Mouse (Mus musculus) kidney, embryonic 16.5 days (tissue): ENCODE data around the gene Bag1. TPM values are rescaled to one million over a fixed set of nuclear protein-coding genes. Genes with fewer than 3 reads are reported as not detected.

Experiments
- ATAC-seq: fragments of 200-750 bp; cut with Nextera tagmentation; 2 replicates; pipeline ENCODE4 v1.8.0; 2017; ENCODE audit warnings: moderate TSS enrichment; ENCODE audit not compliant: low FRiP score, low TSS enrichment
- H3K27ac ChIP-seq: fragments of 300-500 bp; sonication (generic); 2 replicates; pipeline ENCODE4 v1.5.1; 2014; ENCODE audit warnings: low read length
- H3K27me3 ChIP-seq: fragments of 300-500 bp; sonication (generic); 2 replicates; pipeline ENCODE4 v1.6.1; 2014; ENCODE audit warnings: low read length, control low read depth, mixed read lengths; ENCODE audit not compliant: insufficient read depth
- H3K36me3 ChIP-seq: fragments of 300-500 bp; sonication (generic); 2 replicates; pipeline ENCODE4 v1.6.1; 2014; ENCODE audit warnings: low read length, control low read depth, mixed read lengths; ENCODE audit not compliant: insufficient read depth
- H3K4me1 ChIP-seq: fragments of 300-500 bp; sonication (generic); 2 replicates; pipeline ENCODE4 v1.6.1; 2014; ENCODE audit warnings: low read length, control low read depth, mixed read lengths; ENCODE audit not compliant: insufficient read depth
- H3K4me2 ChIP-seq: fragments of 300-500 bp; sonication (generic); replicated peaks from 2 replicates; pipeline ENCODE4 v1.6.1; 2014; ENCODE audit warnings: low read depth, low read length
- H3K4me3 ChIP-seq: fragments of 300-500 bp; sonication (generic); 2 replicates; pipeline ENCODE4 v1.5.1; 2014; ENCODE audit warnings: mild to moderate bottlenecking, low read length
- H3K9ac ChIP-seq: fragments of 300-500 bp; sonication (generic); replicated peaks from 2 replicates; pipeline ENCODE4 v1.6.1; 2014; ENCODE audit warnings: low read length
- H3K9me3 ChIP-seq: fragments of 300-500 bp; sonication (generic); 2 replicates; pipeline ENCODE4 v1.6.1; 2016; ENCODE audit warnings: low read length, control low read depth
- WGBS: fragments of 180-500 bp; shearing (Covaris S2); extraction: QIAGEN DNeasy Blood & Tissue Kit; methylation state at CpG from one replicate; pipeline ENCODE4 v1.1.7; 2014; 5-methylcytosine and 5-hydroxymethylcytosine counted together
- polyA plus RNA-seq: library from polyadenylated mRNA; unstranded; fragments of >200 nt; fragmentation: Nextera tagmentation; extraction: Ambion mirVana; gene quantifications from 2 replicates; pipeline ENCODE4 v1.2.1, GENCODE M21; 2015

Bag1 gene
- polyA plus RNA-seq, 1 experiment from 2014 or later = 210 TPM

DNA sequence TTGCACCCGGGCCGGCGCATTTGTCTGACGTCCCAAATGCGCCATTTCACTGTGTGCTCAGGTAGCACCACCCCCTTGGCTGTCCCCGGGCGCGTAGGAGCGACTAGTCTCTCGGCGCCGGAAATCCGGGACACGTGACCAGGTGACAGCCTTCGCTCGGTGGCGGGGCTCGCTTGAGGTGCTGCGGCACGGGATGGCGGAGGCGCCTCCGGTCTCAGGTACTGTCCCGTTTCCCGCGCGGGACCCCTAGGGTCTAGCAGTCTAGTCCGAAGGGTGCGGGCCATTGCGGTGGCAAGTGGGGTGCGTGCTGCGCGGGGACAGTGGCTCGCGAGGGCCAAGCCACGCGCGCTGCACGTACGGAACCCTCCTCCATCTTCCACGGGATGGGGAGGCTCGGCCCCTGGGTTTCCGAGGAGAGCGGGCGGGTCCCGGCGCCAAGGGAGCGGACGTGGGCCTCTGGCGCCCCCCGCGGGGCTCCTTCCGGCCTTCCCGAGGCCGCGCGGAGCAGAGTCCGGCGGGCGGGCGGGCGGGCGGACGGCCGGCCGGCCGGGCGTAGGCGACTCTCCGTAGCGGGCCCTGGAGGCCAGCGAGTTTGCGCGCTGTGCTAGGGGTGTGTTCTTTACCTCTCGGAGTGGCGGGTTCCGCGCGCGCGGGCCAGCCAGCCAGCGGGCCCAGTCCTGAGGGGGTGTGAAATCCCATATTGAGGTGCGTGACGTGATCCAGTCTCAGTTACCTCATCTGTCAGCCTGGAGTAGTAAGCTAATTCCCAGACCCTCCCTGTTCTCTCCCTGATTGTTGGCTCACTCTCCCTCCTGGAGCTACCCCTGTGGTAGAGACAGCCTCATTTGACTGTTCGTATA, 23.0 kb upstream of the Bag1 start, which contains the start of gene Nfx1:
TSS of gene Nfx1 (plus strand) at position 65 of the 860 bp plus-strand sequence.
- peaks cover 18% of the 10 kb centered on the region for H3K4me1 ChIP-seq
- peak within 1 kb of the TSS; percentile 79 for H3K4me2 ChIP-seq
- WGBS = 0% methylated on average over 75 of the region's 85 CpGs
- ATAC-seq = peak; percentile 97
- no peaks in the 10 kb centered on the region for H3K27me3 ChIP-seq
- H3K9ac ChIP-seq = peak within 1 kb of the TSS; percentile 90
- peak within 1 kb of the TSS; percentile 95 for H3K27ac ChIP-seq
- H3K36me3 ChIP-seq = peaks cover 11% of the 10 kb centered on the region
- peak within 1 kb of the TSS; percentile 86 for H3K4me3 ChIP-seq
- H3K9me3 ChIP-seq = no peaks in the 10 kb centered on the region

DNA sequence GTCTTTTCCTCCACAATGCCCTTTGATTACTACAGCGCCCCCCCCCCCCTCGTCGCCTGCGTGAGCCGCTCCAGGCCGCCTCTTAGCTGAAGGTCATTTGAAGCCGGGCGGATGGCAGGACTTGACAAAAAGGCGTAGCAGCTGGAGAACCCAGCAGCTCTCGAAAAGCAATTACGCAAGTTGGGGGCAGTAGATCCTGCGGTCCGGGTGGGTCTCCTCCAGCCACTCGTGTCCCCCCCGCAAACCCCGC, 22.4 kb upstream of the Bag1 start:
- Histone ChIP-seq H3K4me3 (peak overlapping the region; percentile 86), H3K9ac (peak overlapping the region; percentile 90), H3K27me3 (no peaks in the 10 kb centered on the region), H3K27ac (peak overlapping the region; percentile 95), H3K9me3 (no peaks in the 10 kb centered on the region), H3K4me2 (peak overlapping the region; percentile 79), H3K36me3 (peaks cover 16% of the 10 kb centered on the region), H3K4me1 (peaks cover 18% of the 10 kb centered on the region)
- ATAC-seq = no peak; the same call in 1 of the 2 replicates
- 0% methylated on average over 15 of the region's 16 CpGs for whole genome bisulfite sequencing

DNA sequence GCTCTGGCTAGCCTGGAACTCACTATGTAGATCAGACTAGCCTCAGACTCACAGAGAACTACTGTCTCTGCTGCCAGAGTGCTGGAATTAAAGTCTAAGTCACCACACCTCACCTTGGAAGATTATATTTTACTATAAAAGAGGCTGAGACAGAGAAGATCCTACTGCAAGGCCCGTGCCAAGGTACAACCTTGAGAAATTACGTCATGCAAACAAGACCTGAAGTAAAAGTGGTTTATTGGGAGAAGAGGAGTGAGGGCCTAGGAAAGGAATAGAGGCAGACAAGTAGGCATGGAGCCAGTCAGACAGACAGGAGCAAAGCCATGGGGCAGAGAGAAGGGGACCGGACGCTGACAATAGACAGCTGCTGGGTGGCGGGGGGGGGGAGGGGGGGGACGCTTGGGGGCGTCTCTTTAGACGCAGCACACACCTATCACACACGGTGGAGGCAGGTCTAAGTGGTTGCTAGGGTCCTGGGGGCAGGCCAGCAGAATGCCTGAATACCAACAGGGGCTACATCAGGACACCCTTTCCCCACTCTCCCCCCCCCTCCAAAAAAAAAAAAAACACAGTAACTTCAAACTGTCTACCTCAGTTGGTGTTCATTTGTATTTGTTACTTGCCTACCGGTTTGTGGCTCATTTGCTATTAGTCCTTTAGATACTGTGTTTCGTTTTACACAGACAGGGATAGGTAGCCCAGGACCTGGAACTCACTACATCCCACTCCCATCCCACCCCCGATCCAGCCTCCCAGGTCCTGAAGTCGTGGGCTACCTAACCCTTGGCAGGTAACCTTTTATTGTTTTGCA, 21.9 kb upstream of the Bag1 start:
- H3K27me3 ChIP-seq = no peaks in the 10 kb centered on the region
- WGBS = 10% methylated on average over 13 of the region's 13 CpGs
- H3K4me1 ChIP-seq = peaks cover 18% of the 10 kb centered on the region
- H3K4me3 ChIP-seq = peak overlapping the region; percentile 86
- peak overlapping the region; percentile 90 for H3K9ac ChIP-seq
- peaks cover 17% of the 10 kb centered on the region for H3K36me3 ChIP-seq
- H3K9me3 ChIP-seq = no peaks in the 10 kb centered on the region
- H3K27ac ChIP-seq = peak overlapping the region; percentile 95
- peak overlapping the region; percentile 79 for H3K4me2 ChIP-seq
- ATAC-seq = peak; percentile 39

DNA sequence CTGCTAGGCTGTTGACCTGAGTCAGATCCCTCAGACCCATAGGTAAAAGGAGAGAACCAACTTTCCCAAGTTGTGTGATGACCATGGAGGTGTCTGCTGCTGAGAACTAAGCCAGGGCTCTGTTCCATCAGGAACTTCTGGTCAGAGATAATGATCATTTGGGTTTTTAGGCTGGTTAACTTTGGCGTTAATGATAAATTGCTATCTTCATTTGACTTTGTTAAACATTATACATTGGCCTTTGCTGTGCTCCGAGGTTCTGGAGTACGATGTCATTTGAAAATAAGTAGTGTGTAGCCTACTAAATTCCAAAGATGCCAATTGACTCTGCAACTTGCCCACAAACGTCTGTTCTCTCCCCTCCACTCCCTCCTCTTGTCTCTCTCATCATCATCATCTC, 21.1 kb upstream of the Bag1 start:
- H3K9ac ChIP-seq = no peak overlapping the region
- H3K36me3 ChIP-seq = peaks cover 21% of the 10 kb centered on the region
- 54% methylated on average over 4 of the region's 4 CpGs for WGBS
- H3K4me3 ChIP-seq = no peak overlapping the region
- H3K27ac ChIP-seq = peak overlapping the region; percentile 95
- no peak for ATAC-seq
- no peaks in the 10 kb centered on the region for H3K9me3 ChIP-seq
- no peak overlapping the region for H3K4me2 ChIP-seq
- H3K27me3 ChIP-seq = no peaks in the 10 kb centered on the region
- peaks cover 18% of the 10 kb centered on the region for H3K4me1 ChIP-seq

DNA sequence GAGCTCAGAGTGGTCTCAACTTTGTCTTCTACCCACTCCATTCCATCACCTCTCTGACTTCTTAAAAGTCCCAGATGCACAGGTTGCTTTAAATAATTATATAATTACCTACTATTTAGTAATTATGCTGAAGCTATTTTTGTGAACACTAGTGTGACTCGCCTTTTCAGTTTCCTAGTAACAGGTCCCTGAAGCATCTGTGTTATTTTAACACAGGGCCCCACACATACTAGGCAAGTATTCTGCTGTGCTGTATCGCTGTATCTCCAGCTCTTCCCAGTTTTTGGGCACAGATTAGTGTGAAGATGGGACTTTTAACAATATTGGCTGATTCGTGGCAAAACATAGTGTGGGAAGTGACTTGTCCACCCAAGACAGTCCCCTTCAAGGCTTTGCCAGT, 15.4 kb upstream of the Bag1 start:
- no peak overlapping the region for H3K9ac ChIP-seq
- H3K4me2 ChIP-seq = no peak overlapping the region
- no peak overlapping the region for H3K27ac ChIP-seq
- 0 out of 2 replicates have a peak, but pooled peaks cover 2% of the 10 kb centered on the region for H3K4me1 ChIP-seq
- H3K27me3 ChIP-seq = no peaks in the 10 kb centered on the region
- 89% methylated on average over 3 of the region's 3 CpGs for whole genome bisulfite sequencing
- peaks cover 58% of the 10 kb centered on the region for H3K36me3 ChIP-seq
- no peak overlapping the region for H3K4me3 ChIP-seq
- no peaks in the 10 kb centered on the region for H3K9me3 ChIP-seq
- no peak for ATAC-seq

DNA sequence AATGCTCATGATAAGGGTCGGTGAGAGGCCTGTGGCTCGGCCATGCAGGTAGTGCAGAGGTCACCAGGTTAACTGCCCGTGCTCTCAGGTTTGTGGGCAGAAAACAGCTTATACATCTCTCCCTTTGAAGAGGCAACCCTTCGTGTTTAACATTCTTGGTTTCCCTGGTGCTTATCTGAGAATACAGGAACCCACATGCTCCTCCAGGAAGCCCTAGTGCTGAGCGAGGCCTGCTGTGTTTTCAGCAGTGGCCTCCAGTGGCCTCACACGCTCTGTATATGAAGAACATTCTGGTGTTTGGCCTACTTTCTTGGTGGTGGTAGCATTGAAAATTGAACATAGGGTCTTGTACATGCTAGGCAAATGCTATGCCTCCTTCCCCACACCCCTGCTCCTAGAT, 7.8 kb upstream of the Bag1 start:
- Histone ChIP-seq H3K27ac (no peak overlapping the region), H3K4me2 (no peak overlapping the region), H3K9ac (no peak overlapping the region), H3K4me3 (no peak overlapping the region), H3K4me1 (no peaks in the 10 kb centered on the region), H3K9me3 (no peaks in the 10 kb centered on the region), H3K27me3 (no peaks in the 10 kb centered on the region), H3K36me3 (peaks cover 56% of the 10 kb centered on the region)
- WGBS = 81% methylated on average over 6 of the region's 6 CpGs
- ATAC-seq = no peak

DNA sequence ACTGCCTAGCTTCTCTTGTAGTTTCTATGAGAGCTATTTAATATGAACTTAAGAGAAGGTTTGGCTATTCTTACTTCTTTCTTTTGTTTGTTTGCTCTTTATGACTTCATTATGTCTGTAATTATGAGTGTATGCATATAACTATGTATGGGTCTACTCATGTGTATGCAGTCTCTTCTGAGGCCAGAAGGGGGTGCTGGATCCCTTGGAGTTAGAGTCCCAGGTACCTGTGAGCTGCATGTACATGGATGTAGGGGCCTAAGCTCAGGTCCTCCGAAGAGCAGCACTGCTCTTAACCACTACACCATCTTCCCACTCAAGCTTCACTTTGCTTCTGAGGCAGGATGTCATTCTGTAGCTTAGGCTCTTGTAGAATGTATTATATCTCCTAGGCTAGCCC, 5.4 kb upstream of the Bag1 start:
- Histone ChIP-seq H3K9me3 (no peaks in the 10 kb centered on the region), H3K36me3 (peaks cover 37% of the 10 kb centered on the region), H3K4me3 (no peak overlapping the region), H3K27ac (no peak overlapping the region), H3K4me2 (no peak overlapping the region), H3K27me3 (no peaks in the 10 kb centered on the region), H3K4me1 (peaks cover 9% of the 10 kb centered on the region), H3K9ac (no peak overlapping the region)
- ATAC-seq = no peak
- 93% methylated on average over 1 of the region's 1 CpGs for WGBS

DNA sequence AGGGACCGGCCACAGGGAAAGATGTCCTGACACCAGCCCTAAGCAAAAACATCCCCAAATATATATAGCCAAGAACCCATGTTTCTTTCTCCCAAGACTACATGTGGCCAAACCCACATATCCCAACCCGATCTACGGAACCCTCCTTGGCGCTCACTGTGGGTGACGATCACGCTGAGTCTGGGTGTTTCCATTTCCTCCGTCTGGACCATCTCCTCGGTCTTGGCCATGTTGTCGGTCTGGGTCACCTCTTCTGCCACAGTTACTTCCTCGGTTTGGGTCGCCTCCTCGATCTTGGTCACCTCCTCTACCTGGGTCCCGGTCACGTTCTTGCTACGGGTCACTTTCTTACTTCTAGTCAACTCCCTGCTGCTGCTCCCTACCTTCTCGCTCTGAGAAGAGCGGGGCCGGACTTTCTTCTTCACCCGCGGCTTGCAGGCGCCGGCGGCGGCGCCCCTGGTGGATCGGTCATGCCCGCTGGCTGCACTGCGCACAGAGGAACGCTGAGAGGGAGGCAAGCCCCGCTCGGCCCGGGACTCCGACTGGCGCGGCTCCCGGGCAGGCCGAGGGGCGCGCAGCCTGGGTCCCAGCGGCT, 432 bp downstream of the Bag1 start:
- Histone ChIP-seq H3K36me3 (peaks cover 28% of the 10 kb centered on the region), H3K9me3 (no peaks in the 10 kb centered on the region), H3K9ac (peak overlapping the region; percentile 84), H3K27me3 (no peaks in the 10 kb centered on the region), H3K4me1 (peaks cover 19% of the 10 kb centered on the region), H3K4me2 (peak overlapping the region; percentile 77), H3K4me3 (peak overlapping the region; percentile 77), H3K27ac (peak overlapping the region; percentile 83)
- peak; percentile 39 for ATAC-seq
- under 1% methylated on average over 40 of the region's 40 CpGs for WGBS

DNA sequence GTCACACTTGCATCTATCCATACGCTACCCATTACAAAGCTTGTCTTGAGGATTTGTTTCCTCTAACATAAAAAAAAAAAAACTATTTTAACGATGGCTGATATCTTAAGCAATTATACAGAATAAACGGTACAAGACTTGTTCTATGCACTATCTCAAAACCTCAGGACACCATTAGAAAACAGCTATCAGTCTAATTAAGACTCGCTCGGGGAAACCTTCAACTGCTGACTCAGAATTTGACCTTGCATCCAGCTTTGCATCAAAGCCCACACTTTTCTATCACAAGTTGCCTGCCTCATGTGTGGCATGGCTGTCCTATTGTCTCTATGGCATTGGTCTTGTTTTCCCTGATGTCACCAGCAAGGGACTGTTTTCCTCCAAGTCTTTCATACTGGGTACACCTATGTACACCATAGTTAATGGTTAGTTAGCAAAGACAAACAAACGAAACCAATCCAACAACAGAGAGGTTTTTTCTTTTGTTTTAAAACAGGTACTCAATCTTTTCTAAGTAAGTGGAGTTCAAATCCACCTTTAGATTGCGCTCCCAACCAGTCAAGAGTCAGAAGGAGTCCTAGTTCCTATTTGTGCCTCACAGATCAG, 1.5 kb downstream of the Bag1 start:
- H3K27ac ChIP-seq = no peak overlapping the region
- peaks cover 32% of the 10 kb centered on the region for H3K36me3 ChIP-seq
- no peaks in the 10 kb centered on the region for H3K9me3 ChIP-seq
- WGBS = 83% methylated on average over 7 of the region's 7 CpGs
- peak overlapping the region; percentile 84 for H3K9ac ChIP-seq
- peaks cover 19% of the 10 kb centered on the region for H3K4me1 ChIP-seq
- ATAC-seq = no peak
- H3K27me3 ChIP-seq = no peaks in the 10 kb centered on the region
- H3K4me3 ChIP-seq = peak overlapping the region; percentile 77
- H3K4me2 ChIP-seq = peak overlapping the region; percentile 77
